In genomic region chr17:16247681-16248080, GRCm38 (mm10) we compare ENCODE assay signal across 23 mouse cellular contexts.
"Had no signal": no experiment of that assay in that cellular context is flagged by ENCODE, and none has a peak within 500 bp of the region (broad histone marks: within the 10 kb centered on the region; RNA-seq: fewer than 3 reads in every experiment).

No protein-coding gene starts in this region.

- DNase-seq: kidney, adult 9 months; kidney, postnatal 14 days; kidney, postnatal 4 days; liver; lung, adult 18-20 months; lung, postnatal 10 days; lung, postnatal 36 days; midbrain, embryonic 14.5 days; right cerebral cortex, adult 18-20 months; right cerebral cortex, postnatal 14 days; right cerebral cortex, postnatal 4 days; spleen, adult 18-20 months; thymus, postnatal 25 days had no signal

- ATAC-seq: liver, embryonic 12.5 days had no signal

- H3K4me2 ChIP-seq: limb, embryonic 13.5 days; liver, embryonic 12.5 days; liver, embryonic 15.5 days; lung, embryonic 15.5 days; neural tube, embryonic 12.5 days; neural tube, embryonic 15.5 days; stomach, embryonic 15.5 days had no signal

- H3K27ac ChIP-seq: limb, embryonic 10.5 days; limb, embryonic 13.5 days; liver, embryonic 12.5 days; liver, embryonic 15.5 days; lung, embryonic 15.5 days; midbrain, embryonic 10.5 days; neural tube, embryonic 12.5 days; neural tube, embryonic 15.5 days; stomach, embryonic 15.5 days had no signal

- H3K36me3 ChIP-seq: limb, embryonic 10.5 days; limb, embryonic 13.5 days; liver, embryonic 12.5 days; liver, embryonic 15.5 days; lung, embryonic 15.5 days; midbrain, embryonic 10.5 days; neural tube, embryonic 12.5 days; neural tube, embryonic 15.5 days; stomach, embryonic 15.5 days had no signal

- H3K4me1 ChIP-seq: limb, embryonic 10.5 days; limb, embryonic 13.5 days; liver, embryonic 12.5 days; liver, embryonic 15.5 days; lung, embryonic 15.5 days; megakaryocyte, embryonic 14.5 days; midbrain, embryonic 10.5 days; neural tube, embryonic 12.5 days; neural tube, embryonic 15.5 days; stomach, embryonic 15.5 days had no signal

- H3K4me3 ChIP-seq: limb, embryonic 10.5 days; limb, embryonic 13.5 days; liver, embryonic 12.5 days; liver, embryonic 15.5 days; lung, embryonic 15.5 days; megakaryocyte, embryonic 14.5 days; midbrain, embryonic 10.5 days; neural tube, embryonic 12.5 days; neural tube, embryonic 15.5 days; stomach, embryonic 15.5 days had no signal

- H3K27me3 ChIP-seq: limb, embryonic 13.5 days; liver, embryonic 12.5 days; liver, embryonic 15.5 days; lung, embryonic 15.5 days; megakaryocyte, embryonic 14.5 days; neural tube, embryonic 12.5 days; neural tube, embryonic 15.5 days; stomach, embryonic 15.5 days had no signal

- H3K9me3 ChIP-seq: limb, embryonic 10.5 days; liver, embryonic 12.5 days; liver, embryonic 15.5 days; lung, embryonic 15.5 days; midbrain, embryonic 10.5 days; neural tube, embryonic 12.5 days; neural tube, embryonic 15.5 days; stomach, embryonic 15.5 days had no signal

- H3K9ac ChIP-seq: limb, embryonic 13.5 days; liver, embryonic 12.5 days; liver, embryonic 15.5 days; lung, embryonic 15.5 days; neural tube, embryonic 12.5 days; neural tube, embryonic 15.5 days; stomach, embryonic 15.5 days had no signal
